Mouse (Mus musculus) brain, adult 2 months (tissue): ENCODE measurements at regions not wholly inside any gene's neighbourhood (a gene's known extent, or its start where the extent isn't known, plus 50 kb on each side); places are given as distances from the start of the nearest gene placed in this dataset.
"Not testable (repeated sequence)": the region's sequence is repeated elsewhere in the genome, so short reads cannot be mapped to it uniquely, and the experiment has no call there.

Experiments used
- DNase-seq: peaks from one replicate; pipeline ENCODE4 v3.0.0; 2011; ENCODE audit warnings: low read depth, low spot score

DNA sequence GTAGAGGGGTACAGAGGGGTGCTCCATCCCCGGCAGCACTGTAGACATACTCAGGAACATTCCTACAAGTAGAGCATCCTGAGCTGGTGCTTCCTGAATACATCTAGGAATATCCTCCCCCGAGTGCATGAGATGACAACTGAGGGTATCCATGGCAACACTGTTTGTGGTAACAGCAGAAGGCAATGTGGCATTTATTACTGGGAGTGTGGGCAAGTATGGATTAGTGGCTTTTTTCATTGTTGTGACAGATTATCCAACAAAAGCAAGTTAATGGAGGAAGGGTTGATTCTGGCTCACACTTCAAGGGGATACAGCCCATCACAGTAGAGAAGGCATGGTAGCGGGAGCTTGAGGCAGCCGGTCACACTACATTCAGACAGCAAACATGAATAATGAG is 114.0 kb upstream of the Nxpe4 start:
- DNase-seq: peak; percentile 81

DNA sequence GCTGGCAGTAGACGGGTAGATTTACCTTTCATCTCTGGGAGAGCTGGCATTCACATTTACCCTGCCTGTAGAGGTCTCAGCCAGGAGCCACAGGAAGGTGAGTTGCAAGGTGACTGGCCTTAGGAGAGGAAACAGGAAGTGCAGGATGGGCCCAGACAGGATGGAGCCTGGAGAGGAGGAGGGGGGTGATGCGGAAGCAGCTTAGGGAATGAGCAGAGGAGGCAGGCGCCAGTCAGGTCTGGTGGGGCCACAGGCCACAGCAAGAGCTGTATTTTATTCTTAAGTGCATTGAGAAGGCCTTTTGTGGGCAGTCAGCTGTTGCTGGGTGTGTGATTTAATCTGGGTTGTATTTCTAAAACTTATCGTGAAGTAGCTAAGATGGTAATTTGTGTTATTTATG is 108.2 kb upstream of the Nxpe4 start:
- no peak for DNase-seq

DNA sequence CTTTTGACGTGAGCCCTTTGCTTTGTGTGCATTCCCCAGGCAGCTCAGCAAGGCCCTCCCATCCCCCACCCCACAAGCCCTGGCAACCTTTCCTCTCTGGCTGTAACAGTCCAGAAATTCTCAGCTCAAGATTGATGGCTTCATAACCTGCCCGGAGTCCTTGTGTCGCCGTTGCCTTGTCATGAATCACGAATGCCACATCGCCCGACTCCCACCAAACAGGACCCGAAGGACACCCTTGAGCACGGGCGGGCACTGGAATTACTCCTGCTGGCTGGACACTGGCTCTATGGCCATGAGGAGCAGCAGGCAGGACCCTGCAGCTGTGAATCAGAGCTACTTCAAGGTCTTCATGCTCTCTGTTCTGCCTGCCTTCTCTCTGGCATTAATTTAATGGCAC is 106.6 kb upstream of the Nxpe4 start:
- DNase-seq: no peak

DNA sequence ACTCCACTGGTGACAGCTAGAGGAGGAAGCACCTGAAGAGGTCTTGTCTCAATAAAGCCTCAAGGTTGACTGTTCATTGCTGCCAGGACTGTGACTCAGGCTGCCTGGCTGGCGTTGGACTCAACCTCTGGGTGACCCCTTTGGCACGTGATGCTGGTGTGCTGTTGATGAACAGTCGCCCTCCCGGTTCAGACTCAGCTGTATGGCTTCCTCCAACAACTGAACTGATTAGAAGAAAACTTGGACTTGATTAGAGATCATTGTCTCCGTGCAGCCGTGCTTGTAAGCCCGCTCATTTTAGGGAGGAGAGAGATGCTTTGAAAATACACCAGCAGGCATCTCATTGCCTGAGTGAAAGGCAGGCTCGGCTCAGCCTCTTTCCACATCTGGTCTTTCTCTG is 103.2 kb upstream of the Nxpe4 start:
- DNase-seq: peak; percentile 45

DNA sequence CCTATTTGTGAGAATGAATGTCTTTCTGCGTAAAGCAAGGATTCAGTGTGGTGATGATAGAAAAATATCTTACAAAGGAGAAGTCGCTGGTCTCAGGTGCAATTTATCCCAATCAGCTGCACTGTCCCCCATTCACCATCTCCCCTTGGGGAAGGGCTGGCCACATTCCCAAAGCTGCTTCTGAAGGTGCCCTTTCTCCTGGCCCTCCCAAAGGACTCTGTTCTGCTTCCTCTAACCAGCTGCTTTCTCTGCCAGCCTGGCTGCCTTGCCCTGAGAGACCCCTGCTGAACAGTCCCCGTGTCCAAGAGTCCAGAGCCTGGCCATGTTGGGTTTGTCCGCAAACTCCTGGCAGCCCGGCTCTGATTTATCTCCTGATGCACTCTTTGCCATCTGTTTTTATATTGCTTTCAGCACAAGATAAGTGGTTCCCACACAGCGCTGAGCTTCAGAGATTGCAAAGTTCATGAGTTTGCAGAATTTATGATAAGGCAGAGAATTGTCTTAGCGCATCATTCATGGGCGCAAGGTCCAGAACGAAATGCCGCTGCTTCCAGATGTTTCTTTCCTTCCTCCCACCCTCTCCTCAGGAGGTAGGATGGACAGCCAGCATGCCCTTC is 102.2 kb upstream of the Nxpe4 start:
- DNase-seq: no peak

DNA sequence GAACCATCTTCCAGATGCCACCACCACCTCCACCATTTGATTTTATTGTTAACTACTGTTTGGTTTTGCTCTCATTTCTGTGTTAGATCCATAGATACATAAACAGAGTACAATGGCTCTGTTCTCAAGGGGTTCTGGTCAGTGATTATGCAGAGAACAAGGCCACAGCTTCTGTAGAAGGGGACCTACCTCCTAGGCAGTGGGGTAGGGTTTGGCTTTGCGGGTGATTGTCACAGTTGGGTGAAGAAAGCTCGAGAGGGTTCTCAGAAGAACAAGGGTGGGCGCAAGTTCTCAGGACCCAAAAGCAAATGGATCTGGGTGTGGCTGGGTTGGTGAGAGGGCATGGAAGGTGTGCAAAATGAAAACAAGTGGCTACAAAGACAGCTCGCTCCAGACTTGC is 100.8 kb upstream of the Nxpe4 start:
- DNase-seq: no peak

DNA sequence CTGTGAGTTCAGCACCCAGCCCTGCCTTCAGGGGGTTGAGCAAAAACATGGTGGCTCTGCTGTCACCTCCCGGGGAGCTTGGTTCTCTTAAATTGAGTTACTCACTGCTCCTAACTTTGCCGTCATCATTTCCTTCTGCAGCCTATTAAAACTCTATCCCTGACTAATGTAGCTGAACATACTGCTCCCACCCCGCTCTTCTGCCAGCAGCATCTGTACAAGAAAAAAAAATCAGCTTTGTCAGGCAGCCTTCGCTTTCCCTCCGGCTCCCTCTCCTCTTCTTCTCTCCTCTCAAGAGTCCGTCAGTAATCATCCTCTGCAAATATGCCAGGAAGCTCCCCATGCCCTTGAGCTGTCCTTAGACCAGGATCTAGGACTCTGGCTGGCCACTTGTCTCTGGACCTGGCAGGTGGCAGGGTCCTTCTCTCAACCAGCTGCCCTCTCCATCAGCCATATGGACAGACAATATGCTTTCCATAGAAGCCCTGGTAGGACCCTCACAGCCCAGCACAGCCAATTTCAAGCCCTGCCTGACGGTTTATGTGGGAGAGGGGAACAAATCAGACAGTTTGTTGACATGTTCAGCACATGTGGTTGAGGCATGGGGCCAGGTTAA is 95.0 kb upstream of the Nxpe4 start:
- DNase-seq: peak; percentile 66

DNA sequence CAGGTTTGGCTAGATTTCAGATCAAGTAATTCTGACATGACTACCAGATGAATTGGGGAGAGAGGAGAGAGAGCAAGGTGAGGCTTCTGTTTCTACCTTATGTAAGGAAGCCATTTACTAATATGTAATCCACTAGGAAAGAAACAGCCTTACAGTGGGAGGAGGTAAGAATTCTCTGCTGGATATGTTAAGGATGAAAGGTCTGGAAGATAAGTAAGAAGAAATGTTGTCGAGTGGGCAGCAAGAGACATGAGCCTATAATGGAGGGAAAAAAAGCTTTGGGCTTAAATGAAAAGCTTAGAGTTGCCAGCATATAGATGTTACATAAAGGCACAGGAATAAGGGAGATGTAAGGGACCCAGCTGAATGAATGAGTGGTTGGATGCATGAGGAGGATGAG is 89.2 kb upstream of the Nxpe4 start:
- peak; percentile 71 for DNase-seq

DNA sequence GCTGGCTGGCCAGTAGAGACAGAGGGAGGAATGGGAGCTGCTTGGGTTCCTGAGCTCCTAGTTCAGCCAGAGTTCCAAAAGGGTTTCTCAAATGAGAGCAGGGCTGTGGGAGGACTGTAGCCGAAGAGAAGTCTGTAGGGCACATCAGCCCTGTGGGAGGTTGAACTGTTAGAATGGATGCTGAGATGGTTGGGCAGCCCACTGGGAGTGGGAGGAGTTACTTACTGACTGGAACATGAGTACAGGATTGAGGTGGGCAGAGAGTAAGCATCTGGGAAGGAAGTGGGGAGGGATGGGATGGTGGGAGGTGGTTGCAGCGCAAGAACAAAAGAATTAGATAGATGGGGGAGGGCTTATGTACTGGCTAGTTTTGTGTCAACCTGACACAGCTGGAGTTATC is 88.7 kb upstream of the Nxpe4 start:
- peak; percentile 86 for DNase-seq

DNA sequence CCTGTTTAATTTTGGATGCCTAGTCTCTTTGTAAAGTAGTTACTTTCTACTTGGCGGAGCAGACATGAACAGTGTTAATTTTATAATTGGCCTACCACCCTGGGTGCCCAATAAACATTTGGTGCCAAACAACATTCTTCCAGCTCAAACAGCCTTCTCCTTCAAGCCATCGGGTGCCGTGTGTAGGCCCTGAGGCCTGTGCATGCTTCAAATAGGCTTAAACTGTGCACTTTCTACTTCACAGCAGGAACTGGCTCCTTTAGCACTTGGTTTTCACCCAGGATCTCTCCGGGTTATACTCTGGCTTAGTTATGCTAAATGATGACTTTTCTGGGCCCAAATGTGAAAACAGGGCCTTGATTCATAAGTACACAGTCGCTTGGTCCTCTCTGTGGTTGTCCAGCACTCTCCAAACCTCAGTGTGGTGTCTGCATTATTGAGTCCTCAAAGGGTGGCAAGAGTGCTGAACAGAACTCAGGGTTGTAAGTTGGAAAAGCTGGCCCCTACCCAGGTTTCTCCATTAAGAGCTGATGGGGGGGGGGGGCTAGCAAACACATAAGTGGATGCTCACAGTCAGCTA is 86.1 kb upstream of the Nxpe4 start:
- DNase-seq: no peak

DNA sequence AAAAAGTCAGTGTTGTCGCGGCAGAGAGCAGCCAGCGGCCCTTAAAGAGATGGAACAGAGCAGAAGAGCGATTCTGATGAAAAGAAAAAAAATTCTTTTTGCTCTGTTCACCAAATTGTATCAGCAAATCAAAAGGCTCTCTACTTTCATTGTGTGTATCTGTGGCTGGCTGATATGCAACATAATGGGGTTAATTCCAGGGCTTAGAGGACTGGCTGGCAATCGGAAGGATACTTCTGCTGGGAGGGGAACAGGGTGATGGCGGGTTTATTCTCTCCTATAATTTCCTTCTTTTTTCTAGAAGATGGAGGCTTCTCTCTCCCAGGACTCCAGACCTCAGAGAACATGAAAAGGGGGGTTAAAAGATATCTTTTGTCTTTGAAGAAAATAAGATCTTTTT is 79.4 kb upstream of the Nxpe4 start:
- no peak for DNase-seq

DNA sequence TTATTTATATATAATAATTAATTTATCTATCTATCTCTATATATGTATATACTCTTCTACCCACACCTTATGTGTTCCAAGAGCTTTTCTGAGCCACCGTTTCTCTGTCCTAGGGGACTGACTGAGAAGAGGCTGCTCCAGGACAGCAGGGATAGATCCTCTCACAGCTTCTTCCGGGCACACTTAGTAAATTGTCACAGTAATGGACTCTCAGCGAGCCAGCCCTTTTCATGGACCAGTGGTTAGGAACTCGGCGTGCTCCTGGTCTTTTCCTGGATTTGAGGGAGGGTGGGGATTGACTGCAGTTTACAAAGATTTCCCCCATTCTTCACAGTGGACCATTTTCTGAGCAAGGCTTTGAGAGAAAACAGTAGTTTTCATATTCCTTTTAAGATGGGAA is 77.6 kb upstream of the Nxpe4 start:
- DNase-seq: not testable (repeated sequence)

DNA sequence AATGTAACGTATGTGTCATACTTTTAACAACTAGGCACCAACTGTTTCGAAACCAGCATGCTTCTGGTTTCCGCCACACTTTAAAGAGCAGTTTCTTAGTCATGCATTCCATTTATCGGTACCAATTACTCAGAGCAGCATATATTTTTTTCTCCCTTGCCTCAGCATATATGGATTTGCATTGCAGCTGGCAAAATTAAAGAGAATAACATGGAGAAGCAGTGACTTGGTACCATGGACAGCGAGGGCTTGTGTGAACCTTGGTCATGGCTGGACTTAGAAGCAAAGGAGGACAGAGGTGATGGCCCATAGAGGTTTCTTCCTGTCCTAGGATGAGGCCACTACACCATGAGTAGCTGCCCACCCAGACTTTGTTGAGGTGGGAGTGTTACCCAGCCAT is 72.2 kb upstream of the Nxpe4 start:
- DNase-seq: peak; percentile 49

DNA sequence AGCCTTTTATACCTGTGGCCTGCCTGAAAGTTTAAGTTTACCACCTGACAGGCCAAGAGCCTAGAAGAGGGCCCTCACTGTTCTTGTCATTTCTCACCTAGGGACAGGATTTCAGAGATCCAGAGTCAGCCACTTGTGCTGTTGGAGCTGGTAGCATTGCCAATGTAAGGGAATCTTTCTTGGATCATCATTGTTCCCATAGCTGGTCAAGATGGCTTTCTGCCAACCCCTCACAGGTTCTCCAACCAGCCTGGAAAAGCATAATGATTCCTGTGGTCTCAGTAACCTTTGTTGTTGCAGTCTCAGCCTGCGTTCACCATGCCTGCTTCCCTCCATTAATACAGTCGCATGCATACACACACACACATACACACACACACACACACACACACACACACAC is 67.1 kb upstream of the Nxpe4 start:
- no peak for DNase-seq

DNA sequence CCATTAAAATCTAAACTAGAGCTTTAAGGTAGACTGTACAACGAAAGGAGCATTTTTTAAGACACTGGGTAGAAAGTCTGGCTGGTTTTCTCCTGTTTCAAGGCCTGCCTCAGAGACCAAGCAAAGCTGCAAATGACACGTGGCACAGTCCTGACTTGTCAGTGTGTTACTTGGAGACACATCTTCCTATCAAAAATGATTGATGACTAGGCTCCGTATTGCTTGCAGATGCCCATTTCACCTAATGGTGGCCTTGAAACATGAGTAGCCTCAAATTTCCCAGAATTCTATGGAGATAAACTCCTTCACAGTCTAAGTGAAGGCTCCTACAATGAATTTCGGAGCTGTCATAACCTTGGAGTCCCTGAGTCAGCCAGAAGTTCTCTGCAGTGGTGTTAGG is 62.0 kb upstream of the Nxpe4 start:
- DNase-seq: no peak

DNA sequence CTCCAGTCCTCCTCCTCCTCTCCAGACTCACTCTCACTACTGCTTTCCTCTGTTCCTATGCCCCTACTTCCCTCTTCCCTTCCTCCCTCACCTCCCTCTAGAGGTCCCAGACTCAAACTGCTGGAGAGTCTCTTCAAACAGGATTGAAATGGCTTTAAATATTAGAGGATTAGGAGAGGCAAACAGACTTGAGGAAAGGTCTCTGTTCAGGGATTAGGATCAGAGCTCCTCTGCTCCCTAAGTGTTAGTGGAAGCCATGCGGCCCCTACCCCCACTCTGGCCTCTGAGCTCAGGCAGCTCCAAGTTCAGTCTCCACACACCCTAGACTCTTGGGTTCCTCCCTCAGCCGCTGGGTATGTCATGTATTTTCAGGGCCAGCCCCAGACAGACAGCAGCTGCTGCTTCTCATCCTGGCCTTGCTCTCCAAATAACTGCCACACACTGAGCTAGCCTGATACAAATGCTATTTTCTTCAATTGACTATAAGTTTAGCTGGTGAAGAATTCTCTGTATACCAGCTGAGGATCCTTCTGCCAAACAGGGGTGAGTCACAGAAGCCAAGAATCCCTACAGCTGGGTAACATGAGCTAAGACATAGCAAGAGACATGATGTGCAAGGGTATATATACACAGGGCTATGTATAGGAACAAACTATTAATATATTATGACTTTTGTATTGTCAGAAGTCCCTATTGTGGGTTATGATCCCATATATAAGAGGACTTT is 55.2 kb upstream of the Nxpe4 start:
- DNase-seq: peak; percentile 64

DNA sequence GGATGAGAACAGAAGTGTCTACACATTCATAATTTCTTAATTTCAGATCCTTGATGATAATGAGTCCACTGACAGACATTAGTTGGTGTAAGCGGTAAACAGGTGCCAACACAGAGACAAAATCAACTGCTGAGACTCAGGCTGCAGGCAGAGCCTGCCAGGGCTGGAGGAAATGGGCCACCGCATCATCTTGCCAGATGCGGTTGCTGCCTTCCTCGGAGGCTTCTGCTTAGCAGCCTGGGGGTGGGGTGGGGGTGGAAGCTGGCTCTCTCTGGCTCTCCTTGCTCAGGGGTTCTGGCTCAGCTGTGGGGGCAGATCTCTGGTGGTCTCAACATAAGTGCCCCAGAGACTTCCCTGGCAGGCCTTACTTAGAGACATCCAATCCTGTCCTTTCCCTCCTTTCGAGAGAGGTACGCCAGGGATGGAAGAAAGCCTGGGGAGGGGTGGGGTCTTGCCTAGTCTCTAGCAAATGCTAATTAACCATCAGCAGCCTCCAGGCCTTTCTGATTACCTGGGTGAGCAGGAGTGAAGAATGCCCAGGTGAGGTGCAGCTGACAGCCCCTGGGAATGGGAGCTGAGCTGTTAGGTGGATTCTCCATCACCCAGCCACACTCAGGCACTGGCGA is 52.7 kb upstream of the Nxpe4 start:
- DNase-seq: peak; percentile 54

DNA sequence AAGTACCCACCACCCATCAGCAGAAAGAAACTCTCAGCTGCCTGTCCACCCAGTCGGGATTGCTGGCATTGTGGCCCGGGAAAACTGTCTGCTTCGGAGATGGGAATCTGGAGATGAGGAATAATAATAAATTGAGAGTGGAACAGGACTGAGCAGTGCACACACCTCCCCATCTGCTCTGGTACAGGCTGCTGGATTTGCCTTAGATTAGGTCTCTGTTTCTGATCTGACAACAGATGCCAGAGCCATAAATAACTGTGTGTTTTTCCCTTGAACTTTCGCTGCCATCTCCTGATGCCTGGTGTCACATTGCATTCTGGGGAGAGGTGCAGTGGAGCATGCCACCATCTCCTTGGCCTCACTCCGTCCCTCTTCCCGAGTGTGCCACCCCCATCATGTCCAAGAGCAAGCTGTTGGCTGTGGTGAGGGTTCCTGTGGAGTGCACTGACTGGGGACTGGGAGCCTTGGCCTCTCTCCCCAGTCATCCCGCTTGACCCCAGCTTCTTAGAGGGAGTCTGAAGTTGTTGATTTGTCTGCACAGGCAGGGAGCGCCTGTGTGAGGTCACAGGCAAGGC is 50.4 kb upstream of the Nxpe4 start:
- DNase-seq: peak; percentile 86
